18 mouse cellular contexts compared by ENCODE assay signal in the genomic region with DNA sequence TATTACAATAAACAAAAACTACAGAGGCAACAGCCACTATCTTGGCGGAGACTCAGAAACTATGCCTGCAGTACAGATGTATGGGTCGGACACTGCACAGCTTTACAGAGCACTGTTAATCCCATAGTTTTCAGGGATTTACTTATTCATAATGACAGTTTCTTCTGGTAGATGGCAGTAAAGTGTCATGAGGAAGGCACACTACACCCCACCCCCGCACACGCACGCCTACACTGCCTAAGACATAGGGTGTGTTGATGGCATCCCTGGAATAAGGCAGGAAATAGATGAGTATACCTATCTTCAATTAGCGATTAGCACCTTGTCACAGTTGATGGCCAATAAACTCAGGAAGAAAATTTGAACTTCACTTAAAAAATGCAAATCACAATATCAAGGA.
DNase-seq lines count a peak whose midpoint lies in the region; TF ChIP-seq lines count a peak whose summit lies in the region.
"Had no signal": no experiment of that assay in that cellular context is flagged by ENCODE, and none has a peak within 500 bp of the region (broad histone marks: within the 10 kb centered on the region; RNA-seq: fewer than 3 reads in every experiment).

No protein-coding gene starts in this region.

- TF ChIP-seq CTCF in gastrocnemius, adult 2 months (IDR thresholded peaks at IDR 0.05), result no peak

- H3K27ac ChIP-seq in gastrocnemius, adult 2 months, result no peak overlapping the region
- H3K27ac ChIP-seq: embryonic facial prominence, embryonic 15.5 days; intestine, embryonic 15.5 days; limb, embryonic 12.5 days; liver, embryonic 14.5 days had no signal

- no peak overlapping the region for H3K4me3 ChIP-seq in gastrocnemius, adult 2 months
- H3K4me3 ChIP-seq: embryonic facial prominence, embryonic 15.5 days; intestine, embryonic 15.5 days; limb, embryonic 12.5 days had no signal

- DNase-seq in embryo, embryonic 10.5 days (ENCODE audit: low spot score), result peak; percentile 12
- DNase-seq in embryo, embryonic 9.5 days (ENCODE audit: extremely low spot score), result no peak
- peak; percentile 9 for DNase-seq in layer of hippocampus, adult 11-12 months (ENCODE audit: low spot score)
- DNase-seq in layer of hippocampus, postnatal 25 days (ENCODE audit: extremely low spot score in 1 of 2, low spot score in 1 of 2), result no peak
- DNase-seq in right cerebral cortex, postnatal 10 days (ENCODE audit: low spot score in 2 of 2), result peak; percentile 29 to 33
- DNase-seq in right cerebral cortex, adult 18-20 months, result no peak
- DNase-seq in gastrocnemius, adult 2 months, result no peak
- no peak for DNase-seq in kidney, adult 11 months
- DNase-seq: cerebellum, adult 11 months; gastrocnemius, postnatal 14 days; heart, postnatal 10 days; kidney, postnatal 36 days; lung, postnatal 14 days; thymus, postnatal 36 days had no signal

- intact Hi-C loops in gastrocnemius, adult 2 months (cut with DNase I), result no loop called here

Comparison
In these comparisons a context has a peak if more than half of its experiments do, and no peak if none do; other contexts are left out.
1. DNase-seq: peak in embryo, embryonic 10.5 days (single experiment), layer of hippocampus, adult 11-12 months (single experiment) and right cerebral cortex, postnatal 10 days (2 of 2); none in embryo, embryonic 9.5 days (single experiment), layer of hippocampus, postnatal 25 days (0 of 2), right cerebral cortex, adult 18-20 months (single experiment), gastrocnemius, adult 2 months (single experiment) and kidney, adult 11 months (single experiment).